Mouse (Mus musculus) heart, postnatal 0 days (tissue): ENCODE results near the gene Ext2.

Experiments used
- CTCF ChIP-seq: IDR thresholded peaks from 2 replicates; pipeline ENCODE4 v1.5.1; 2016; ENCODE audit warnings: antibody characterized with exemption, control low read depth, low read depth
- EP300 ChIP-seq: IDR thresholded peaks from 2 replicates; pipeline ENCODE4 v1.6.1; 2016; ENCODE audit warnings: antibody characterized with exemption, low read depth

GRCm38 (mm10) chr2:93791516-93792499, 30.6 kb downstream of the Ext2 start:
- TF ChIP-seq CTCF (no peak; the same call in 1 of the 2 replicates), EP300 (no peak)
